Mouse (Mus musculus) lung, postnatal 0 days (tissue): ENCODE measurements at regions not wholly inside any gene's neighbourhood (a gene's known extent, or its start where the extent isn't known, plus 50 kb on each side); places are given as distances from the start of the nearest gene placed in this dataset.
A peak's percentile ranks its signal among the peaks of the same experiment; 100 is the strongest.

Experiments
- ATAC-seq: fragments of 200-750 bp; cut with Nextera tagmentation; 2 replicates; pipeline ENCODE4 v1.8.0; 2017; ENCODE audit warnings: moderate library complexity
- DNase-seq: peaks from one replicate; pipeline ENCODE4 v3.0.0-alpha.2; 2016; ENCODE audit warnings: low spot score
- H3K27ac ChIP-seq: fragments of 300-500 bp; sonication (generic); 2 replicates; pipeline ENCODE4 v1.5.1; 2014; ENCODE audit warnings: antibody characterized with exemption, mild to moderate bottlenecking, low read length, mixed read lengths
- H3K27me3 ChIP-seq: fragments of 300-500 bp; sonication (generic); replicated peaks from 2 replicates; pipeline ENCODE4 v1.6.1; 2014; ENCODE audit warnings: low read length, mixed read lengths; ENCODE audit not compliant: insufficient read depth
- H3K36me3 ChIP-seq: fragments of 300-500 bp; sonication (generic); 2 replicates; pipeline ENCODE4 v1.6.1; 2014; ENCODE audit warnings: low read length, mixed read lengths; ENCODE audit not compliant: insufficient read depth
- H3K4me1 ChIP-seq: fragments of 300-500 bp; sonication (generic); 2 replicates; pipeline ENCODE4 v1.6.1; 2014; ENCODE audit warnings: antibody characterized with exemption, low read depth, low read length, mixed read lengths; ENCODE audit not compliant: insufficient read depth
- H3K4me2 ChIP-seq: fragments of 300-500 bp; sonication (generic); replicated peaks from 2 replicates; pipeline ENCODE4 v1.6.1; 2014; ENCODE audit warnings: low read depth, mild to moderate bottlenecking, low read length, moderate library complexity, mixed read lengths
- H3K4me3 ChIP-seq: fragments of 300-500 bp; sonication (generic); 2 replicates; pipeline ENCODE4 v1.5.1; 2014; ENCODE audit warnings: low read depth, low read length
- H3K9ac ChIP-seq: fragments of 300-500 bp; sonication (generic); replicated peaks from 2 replicates; pipeline ENCODE4 v1.6.1; 2014; ENCODE audit warnings: low read depth, mild to moderate bottlenecking
- H3K9me3 ChIP-seq: fragments of 300-500 bp; sonication (generic); 2 replicates; pipeline ENCODE4 v1.6.1; 2016; ENCODE audit warnings: low read length, mixed read lengths
- CTCF ChIP-seq: IDR thresholded peaks from 2 replicates; pipeline ENCODE4 v1.5.1; 2016; ENCODE audit warnings: antibody characterized with exemption, mild to moderate bottlenecking
- EP300 ChIP-seq: IDR thresholded peaks from 2 replicates; pipeline ENCODE4 v1.6.1; 2016; ENCODE audit warnings: antibody characterized with exemption, mild to moderate bottlenecking, control low read depth
- WGBS: fragments of 180-500 bp; shearing (Covaris S2); extraction: QIAGEN DNeasy Blood & Tissue Kit; methylation state at CpG from one replicate; pipeline ENCODE4 v1.1.7; 2014; 5-methylcytosine and 5-hydroxymethylcytosine counted together

GRCm38 (mm10) chr17:16571403-16571802 is 492.5 kb upstream of the Zfp960 start:
- 64% methylated on average over 5 of the region's 5 CpGs for WGBS
- Histone ChIP-seq H3K27me3 (no peaks in the 10 kb centered on the region), H3K36me3 (no peaks in the 10 kb centered on the region), H3K9ac (no peak overlapping the region), H3K27ac (no peak overlapping the region), H3K4me2 (no peak overlapping the region), H3K9me3 (no peaks in the 10 kb centered on the region), H3K4me1 (no peaks in the 10 kb centered on the region), H3K4me3 (no peak overlapping the region)
- TF ChIP-seq EP300 = no peak
- TF ChIP-seq CTCF = no peak
- ATAC-seq (no peak), DNase-seq (no peak)

- Histone ChIP-seq H3K4me1 (no peaks in the 10 kb centered on the region), H3K4me3 (no peak overlapping the region), H3K4me2 (no peak overlapping the region), H3K9ac (no peak overlapping the region), H3K36me3 (no peaks in the 10 kb centered on the region), H3K27me3 (no peaks in the 10 kb centered on the region), H3K9me3 (no peaks in the 10 kb centered on the region), H3K27ac (no peak overlapping the region)
- ATAC-seq (no peak), DNase-seq (no peak)
- TF ChIP-seq CTCF = no peak
- TF ChIP-seq EP300 = no peak
- 65% methylated on average over 1 of the region's 1 CpGs for WGBS
Measured at GRCm38 (mm10) chr17:16588791-16589190, 475.1 kb upstream of the Zfp960 start.

- ATAC-seq (no peak), DNase-seq (no peak)
- WGBS = 24% methylated on average over 3 of the region's 3 CpGs
Measured at GRCm38 (mm10) chr17:16599671-16600070, 464.2 kb upstream of the Zfp960 start.

GRCm38 (mm10) chr17:16612405-16612979 is 451.4 kb upstream of the Zfp960 start:
- ATAC-seq (no peak), DNase-seq (no peak)
- Histone ChIP-seq H3K4me2 (no peak overlapping the region), H3K9ac (no peak overlapping the region), H3K4me3 (no peak overlapping the region), H3K27me3 (no peaks in the 10 kb centered on the region), H3K4me1 (no peaks in the 10 kb centered on the region), H3K27ac (no peak overlapping the region), H3K9me3 (no peaks in the 10 kb centered on the region), H3K36me3 (no peaks in the 10 kb centered on the region)
- 49% methylated on average over 1 of the region's 1 CpGs for WGBS
- TF ChIP-seq CTCF (no peak), EP300 (no peak)

More at GRCm38 (mm10) chr17:16599671-16600070, 464.2 kb upstream of the Zfp960 start:
- Histone ChIP-seq H3K36me3 (no peaks in the 10 kb centered on the region), H3K4me2 (no peak overlapping the region), H3K27ac (no peak overlapping the region), H3K9me3 (no peaks in the 10 kb centered on the region), H3K4me1 (no peaks in the 10 kb centered on the region), H3K4me3 (no peak overlapping the region), H3K27me3 (no peaks in the 10 kb centered on the region), H3K9ac (no peak overlapping the region)
- TF ChIP-seq CTCF (no peak), EP300 (no peak)

DNA sequence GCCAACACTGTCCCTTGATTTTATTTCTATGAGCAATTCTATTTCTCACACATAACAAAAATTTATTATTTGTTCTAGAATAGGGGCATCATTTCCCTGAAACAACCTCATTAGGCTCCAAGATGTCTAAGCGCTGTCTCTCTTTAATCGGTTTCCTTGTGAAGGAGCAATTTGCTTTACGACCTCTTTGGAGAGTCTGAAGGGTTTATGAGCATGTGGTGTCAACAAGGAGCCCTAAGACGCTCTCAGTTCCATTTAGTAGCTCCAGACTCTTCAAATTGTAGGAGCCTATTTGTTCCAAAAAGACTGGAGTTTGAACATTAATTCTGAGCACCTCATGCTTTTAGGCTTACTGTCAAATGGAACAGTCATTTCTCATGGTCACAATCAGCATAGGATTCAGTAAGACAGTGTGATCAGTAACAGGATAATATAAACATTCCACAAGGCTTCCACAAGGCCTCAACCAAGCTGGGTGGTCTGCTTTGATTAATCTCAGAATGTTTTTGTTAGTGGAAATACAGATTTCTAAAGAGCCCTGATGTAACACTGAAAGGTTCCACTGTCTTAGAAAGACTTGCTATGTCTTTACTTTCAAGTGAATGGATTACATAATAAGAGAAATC is 441.9 kb upstream of the Zfp960 start:
- no peak for TF ChIP-seq EP300
- no peak for TF ChIP-seq CTCF
- Histone ChIP-seq H3K4me2 (no peak overlapping the region), H3K9ac (no peak overlapping the region), H3K27ac (no peak overlapping the region), H3K36me3 (no peaks in the 10 kb centered on the region), H3K4me3 (no peak overlapping the region), H3K4me1 (no peaks in the 10 kb centered on the region), H3K27me3 (no peaks in the 10 kb centered on the region), H3K9me3 (no peaks in the 10 kb centered on the region)
- ATAC-seq (no peak), DNase-seq (peak; percentile 7)
- 39% methylated on average over 4 of the region's 4 CpGs for WGBS

GRCm38 (mm10) chr17:16629854-16630253 is 434.1 kb upstream of the Zfp960 start:
- Histone ChIP-seq H3K27ac (no peak overlapping the region), H3K9ac (no peak overlapping the region), H3K4me1 (no peaks in the 10 kb centered on the region), H3K4me3 (no peak overlapping the region), H3K36me3 (no peaks in the 10 kb centered on the region), H3K9me3 (no peaks in the 10 kb centered on the region), H3K27me3 (no peaks in the 10 kb centered on the region), H3K4me2 (no peak overlapping the region)
- ATAC-seq (no peak), DNase-seq (no peak)
- WGBS = 48% methylated on average over 1 of the region's 1 CpGs
- TF ChIP-seq EP300 (no peak), CTCF (no peak)
